Mouse (Mus musculus) left cerebral cortex, adult 2 months (tissue): Measurements from ENCODE around the gene Ybx3. TPM values are rescaled to one million over a fixed set of nuclear protein-coding genes. Genes with fewer than 3 reads are reported as not detected.

Experiments
- DNase-seq, 2 experiments: peaks; one replicate each; pipeline ENCODE4 v3.0.0; 2021 to 2022; ENCODE audit warnings: low spot score in 2 of 2, mixed read lengths in 1 of 2; ENCODE audit errors: extremely low spot score in 1 of 2
- H3K27ac ChIP-seq: fragments of 200-600 bp; 2 replicates; pipeline ENCODE4 v1.8.1; 2022
- H3K4me3 ChIP-seq: fragments of 200-600 bp; 2 replicates; pipeline ENCODE4 v1.8.1; 2022
- CTCF ChIP-seq: fragments of 200-600 bp; IDR thresholded peaks from 2 replicates; pipeline ENCODE4 v1.8.1; 2022; ENCODE audit warnings: antibody characterized with exemption, mild to moderate bottlenecking, moderate library complexity
- intact Hi-C: fragments of 180-260 bp; cut with DNase I; formaldehyde crosslinking; loops from one replicate; pipeline ENCODE4 v1.15.1; 2025
- total RNA-seq, 2 experiments: library from RNA; stranded (reverse); gene quantifications; 2 replicates each; pipeline ENCODE4 v1.2.3; 2021

The Ybx3 gene
- total RNA-seq, 2 experiments from 2014 or later = 43.5 to 47.6 TPM

DNA sequence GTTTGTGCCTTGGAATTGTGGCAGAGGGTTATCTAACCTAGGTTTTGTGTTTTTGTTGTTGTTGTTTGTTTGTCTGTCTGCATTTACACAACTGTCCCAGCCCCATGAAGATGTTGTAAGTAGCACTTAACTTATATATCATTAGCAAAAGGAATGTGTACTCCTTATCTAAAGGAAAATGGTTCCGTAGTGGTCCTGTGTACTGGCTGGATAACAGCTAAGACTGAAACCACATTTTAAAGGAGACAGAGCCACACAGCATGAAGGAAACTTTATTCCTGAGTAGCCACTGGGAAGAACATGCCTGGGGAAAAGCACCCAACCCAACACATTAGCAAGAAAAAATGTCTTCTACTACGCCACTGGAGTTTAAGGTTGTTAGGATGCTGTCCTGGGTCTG lies 28.7 kb downstream of the Ybx3 start:
- intact Hi-C loops = no loop called here
- H3K27ac ChIP-seq = no peak overlapping the region
- no peak for TF ChIP-seq CTCF
- no peak for DNase-seq
- H3K4me3 ChIP-seq = no peak overlapping the region

DNA sequence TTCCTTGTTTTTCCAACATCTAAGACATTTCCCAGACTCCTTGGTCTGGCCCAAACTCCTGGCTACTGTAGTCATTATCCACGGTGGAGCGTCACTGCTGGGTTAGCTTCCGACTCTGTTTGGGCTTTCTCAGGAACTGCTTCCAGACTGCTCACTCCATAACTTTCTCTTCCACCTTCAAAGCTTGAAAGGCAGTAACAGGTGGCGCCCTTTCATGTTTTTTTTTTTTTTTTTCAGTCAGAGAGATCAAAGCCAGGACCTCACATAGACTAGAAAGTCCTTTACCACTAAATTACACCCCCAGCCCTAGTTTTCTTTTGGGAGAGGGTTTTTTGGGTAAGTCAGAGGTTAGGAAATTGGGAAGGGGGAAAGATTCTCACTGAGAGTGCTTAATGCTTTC lies 33.4 kb downstream of the Ybx3 start:
- intact Hi-C loops = loop anchor here (5.0 kb wide), 1 partner anchor 63 kb away; the partner anchor contains the start of gene Magohb
- Histone ChIP-seq H3K4me3 (no peak overlapping the region), H3K27ac (no peak overlapping the region)
- no peak for TF ChIP-seq CTCF
- DNase-seq = no peak

DNA sequence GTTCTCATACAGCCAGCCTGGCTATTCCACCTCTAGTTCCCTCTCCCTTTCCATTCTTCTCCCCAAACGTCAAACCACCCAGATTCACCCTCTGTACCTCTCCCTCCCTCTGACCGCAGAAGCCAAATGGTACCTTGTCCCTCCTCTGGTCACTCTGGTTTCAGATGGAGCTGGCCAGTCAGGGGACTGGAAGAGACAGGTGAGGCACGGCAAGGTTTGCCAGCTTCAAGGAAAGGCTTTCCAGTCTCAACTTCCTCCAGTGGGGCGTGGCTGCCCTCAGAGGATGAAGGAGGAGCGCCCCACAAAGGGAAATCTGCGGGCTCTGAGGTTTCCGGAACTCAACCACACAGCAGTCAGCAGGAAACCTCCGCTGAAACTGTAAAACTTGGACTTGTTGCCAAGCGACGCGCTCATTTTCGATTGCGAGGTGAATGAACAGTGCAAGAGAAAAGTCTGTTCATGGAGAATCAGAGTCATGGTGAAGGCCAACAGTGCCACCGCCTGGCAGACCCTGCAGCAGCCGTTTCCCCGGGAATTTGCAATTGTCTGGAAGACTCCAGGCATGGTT lies 34.8 kb downstream of the Ybx3 start, which contains the start of gene Styk1:
Gene Styk1, minus strand, starts transcription at position 246 of the 568 bp plus-strand sequence.
- no peak within 1 kb of the TSS for H3K27ac ChIP-seq
- DNase-seq = peak; percentile 78 to 83
- peak within 1 kb of the TSS; percentile 37 for H3K4me3 ChIP-seq
- intact Hi-C loops = loop anchor here (2.0 to 5.0 kb wide), 2 partner anchors 61 to 1779 kb away; partner anchors contain the start of gene Magohb
- peak; percentile 88 for TF ChIP-seq CTCF

DNA sequence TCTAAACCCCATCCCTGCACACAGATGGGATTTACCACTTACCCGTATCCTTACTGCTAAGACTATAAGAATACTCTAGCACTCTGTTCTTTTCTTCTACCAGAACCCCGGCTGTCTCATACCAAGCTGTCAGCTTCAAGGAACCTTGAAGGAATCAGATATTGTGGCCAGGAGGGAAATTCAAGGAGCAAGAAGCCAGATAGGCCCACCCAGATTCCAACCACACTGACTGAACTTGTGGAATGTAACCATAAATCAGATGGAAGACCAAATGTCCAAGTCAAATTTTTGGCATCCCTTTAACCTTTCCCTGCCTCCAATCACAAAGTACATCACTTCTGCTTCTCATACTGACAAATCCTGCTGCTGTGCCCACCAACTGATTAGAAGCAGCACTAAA lies 41.2 kb downstream of the Ybx3 start:
- no peak for DNase-seq
- intact Hi-C loops = no loop called here
- Histone ChIP-seq H3K4me3 (no peak overlapping the region), H3K27ac (no peak overlapping the region)
- TF ChIP-seq CTCF = no peak

DNA sequence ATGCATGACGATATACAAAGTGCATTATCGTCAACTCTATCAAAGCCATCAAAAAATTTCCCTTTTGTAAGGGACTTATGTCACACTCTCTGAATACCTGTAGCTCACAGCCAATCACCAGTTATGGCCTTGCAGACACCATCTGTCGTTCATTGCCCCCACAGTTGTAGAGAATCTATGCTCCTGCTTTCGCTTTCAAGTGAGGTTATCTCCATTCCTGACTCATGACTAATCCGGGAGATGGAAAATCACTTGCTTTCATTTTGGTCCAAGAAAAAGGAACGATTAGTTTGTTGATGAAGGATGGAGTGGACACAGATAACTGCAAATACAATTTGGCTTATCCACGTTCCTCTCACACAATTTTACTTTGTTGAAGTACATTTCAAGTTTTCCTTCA lies 43.9 kb downstream of the Ybx3 start:
- TF ChIP-seq CTCF = no peak
- no peak for DNase-seq
- H3K4me3 ChIP-seq = no peak overlapping the region
- no peak overlapping the region for H3K27ac ChIP-seq
- intact Hi-C loops = no loop called here

DNA sequence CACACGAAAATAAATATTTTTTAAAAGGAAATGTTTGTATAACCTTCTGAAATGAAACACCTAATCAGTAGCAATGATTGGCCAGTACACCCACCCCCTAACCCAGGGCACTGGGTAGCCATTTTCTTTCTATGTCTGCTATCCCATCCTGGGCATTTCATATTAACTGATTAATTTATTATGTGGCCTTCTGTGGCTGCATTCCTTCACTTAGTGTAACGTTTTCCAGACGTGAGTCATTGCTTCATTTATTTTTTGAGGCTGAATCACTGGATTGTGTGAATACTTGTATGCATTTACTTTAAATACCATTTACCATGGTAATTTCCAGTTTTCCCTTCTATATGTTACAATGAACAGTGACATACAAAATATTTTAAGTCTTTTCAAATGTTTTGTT lies 48.2 kb downstream of the Ybx3 start:
- intact Hi-C loops = no loop called here
- H3K4me3 ChIP-seq = no peak overlapping the region
- TF ChIP-seq CTCF = no peak
- no peak overlapping the region for H3K27ac ChIP-seq
- DNase-seq = no peak

DNA sequence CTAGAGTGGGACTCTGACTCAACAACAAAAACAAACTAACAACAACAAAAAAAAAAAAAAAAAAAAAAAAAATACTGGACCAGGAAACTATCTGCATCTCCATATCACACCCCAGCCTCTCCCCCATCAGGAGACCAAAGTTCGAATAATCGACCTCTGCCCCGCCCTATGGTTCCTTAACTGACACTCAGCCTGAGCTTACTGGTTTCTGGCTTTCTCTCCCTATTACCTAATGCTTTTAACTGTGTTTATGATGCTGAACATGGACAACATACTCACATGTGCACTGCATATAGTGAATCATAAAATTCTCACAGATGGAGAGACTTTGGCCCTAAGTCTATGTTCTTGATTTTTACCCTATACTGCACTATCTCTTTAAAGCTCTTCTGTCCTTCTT lies 49.0 kb downstream of the Ybx3 start:
- no peak for TF ChIP-seq CTCF
- H3K27ac ChIP-seq = no peak overlapping the region
- H3K4me3 ChIP-seq = no peak overlapping the region
- intact Hi-C loops = no loop called here
- no peak for DNase-seq

DNA sequence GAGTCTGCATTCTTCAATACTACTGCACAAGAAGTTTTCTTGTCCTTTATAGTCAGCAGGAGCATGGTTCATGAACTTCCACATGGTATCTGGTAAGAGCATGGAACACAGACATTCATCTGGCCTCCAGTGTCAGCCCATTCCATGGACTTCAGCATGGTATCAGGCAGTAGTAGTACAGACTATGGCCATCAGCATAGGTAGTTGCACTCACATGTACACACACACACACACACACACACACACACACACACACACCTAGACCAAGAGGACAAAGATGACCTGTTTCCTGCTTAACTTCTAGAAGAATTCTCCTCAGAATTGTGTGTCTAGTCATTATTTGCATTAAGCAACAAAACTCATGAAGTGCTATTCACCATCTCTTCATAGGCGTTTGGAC lies 49.5 kb downstream of the Ybx3 start:
- Histone ChIP-seq H3K27ac (no peak overlapping the region), H3K4me3 (no peak overlapping the region)
- intact Hi-C loops = no loop called here
- DNase-seq = no peak
- TF ChIP-seq CTCF = no peak

DNA sequence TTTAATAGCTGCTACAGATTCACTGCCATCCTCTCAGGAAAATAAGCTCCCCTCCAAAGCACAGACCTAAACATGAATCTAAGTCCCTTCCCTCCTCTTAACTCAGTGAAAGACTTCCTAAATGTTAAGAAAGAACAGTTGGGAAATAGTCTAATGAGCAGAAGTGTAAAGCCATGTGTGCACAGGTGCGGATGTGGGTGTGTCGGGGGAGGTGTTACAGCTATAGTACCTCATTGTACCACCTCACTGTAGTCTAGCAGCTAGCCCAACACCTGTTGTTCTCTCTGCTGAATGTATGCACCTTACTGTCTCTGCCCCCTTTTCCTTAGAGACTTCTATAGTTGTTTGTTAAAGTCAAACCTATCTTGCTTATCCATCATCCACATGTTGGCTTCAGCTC lies 61.2 kb downstream of the Ybx3 start:
- DNase-seq = no peak
- no peak for TF ChIP-seq CTCF
- H3K4me3 ChIP-seq = no peak overlapping the region
- intact Hi-C loops = no loop called here
- no peak overlapping the region for H3K27ac ChIP-seq

DNA sequence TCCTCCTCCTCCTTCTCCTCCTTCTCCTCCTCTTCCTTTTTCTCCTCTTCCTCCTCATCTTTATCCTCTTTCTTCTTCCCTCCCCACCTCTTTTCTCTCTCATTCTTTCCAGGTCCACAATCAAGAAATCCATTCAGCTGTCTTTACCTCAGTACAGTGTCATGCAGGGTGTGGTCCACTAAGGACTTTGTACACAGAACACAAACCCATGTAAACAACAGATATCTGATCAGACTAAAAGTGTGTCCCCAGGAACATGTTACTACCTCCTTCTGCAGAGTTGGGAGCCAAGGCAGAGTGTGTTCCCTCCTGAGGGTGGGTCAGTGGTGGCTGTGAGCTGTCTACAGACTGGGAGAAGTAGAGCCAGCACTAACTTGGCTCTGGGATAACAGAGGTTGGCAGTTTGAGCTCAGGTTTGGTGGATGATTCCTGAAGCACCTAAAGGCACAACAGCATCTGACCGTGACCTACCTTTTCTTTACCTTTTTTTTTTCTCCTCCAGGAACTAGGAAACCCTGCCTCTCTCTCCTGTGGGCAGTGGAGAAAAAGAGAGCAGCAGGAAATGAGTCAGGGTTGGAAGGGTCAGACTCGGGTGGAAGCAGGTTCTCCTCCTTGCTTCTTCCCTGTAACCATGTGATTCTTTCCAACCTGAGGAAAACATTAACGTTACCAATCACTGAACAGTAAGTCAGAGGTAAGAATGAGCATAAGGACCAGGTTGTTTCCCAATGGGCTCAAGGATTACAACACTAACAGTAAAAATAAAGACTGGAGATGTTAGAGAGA lies 66.2 kb downstream of the Ybx3 start:
- no peak overlapping the region for H3K27ac ChIP-seq
- no peak for DNase-seq
- no peak for TF ChIP-seq CTCF
- intact Hi-C loops = no loop called here
- no peak overlapping the region for H3K4me3 ChIP-seq

DNA sequence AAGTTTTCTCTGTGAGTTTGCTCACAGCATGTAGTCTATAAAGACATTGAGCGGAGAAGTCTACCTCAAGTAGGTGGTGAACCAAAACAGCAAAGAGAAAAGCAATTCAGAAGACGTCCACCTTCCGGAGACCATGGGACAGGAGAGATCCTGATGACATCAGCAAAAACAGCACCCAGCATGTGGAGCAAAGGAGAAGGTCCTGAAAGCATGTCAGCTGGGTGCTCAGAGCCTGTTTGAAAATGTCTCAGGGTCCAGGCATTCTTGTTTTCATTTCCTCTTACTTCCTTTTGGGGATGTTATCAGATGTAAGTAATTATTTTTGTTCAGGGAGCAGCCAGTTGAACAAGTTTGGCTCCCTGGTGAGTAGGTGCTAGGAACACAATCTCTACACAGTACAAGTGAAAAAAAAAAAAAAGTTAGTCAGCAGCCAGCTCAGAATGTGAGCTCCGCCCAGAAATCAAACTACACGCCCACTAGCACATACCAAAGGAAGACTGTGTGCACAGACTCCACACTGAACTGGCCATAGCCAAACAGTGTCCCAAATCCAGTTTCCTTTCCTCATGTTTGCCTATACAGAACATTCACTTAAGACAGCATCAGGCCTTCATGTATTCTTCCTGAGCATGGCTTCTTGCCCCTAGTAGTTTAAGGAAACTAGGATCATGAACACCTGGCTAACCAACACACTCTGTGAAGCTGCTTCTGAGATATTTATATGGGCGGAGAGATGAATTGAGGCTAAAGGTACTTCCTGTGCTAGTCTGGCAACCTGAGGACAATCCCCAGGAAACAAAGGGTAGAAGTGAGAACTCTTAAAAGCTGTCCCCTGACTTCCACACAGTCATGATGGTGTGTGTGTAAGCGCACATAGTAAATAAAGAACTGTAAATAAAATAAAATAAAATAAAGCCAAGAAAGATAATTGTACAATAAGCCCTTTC lies 71.8 kb downstream of the Ybx3 start:
- TF ChIP-seq CTCF = no peak
- no peak overlapping the region for H3K4me3 ChIP-seq
- no peak for DNase-seq
- intact Hi-C loops = no loop called here
- no peak overlapping the region for H3K27ac ChIP-seq

Other genes starting within 250 kb of the Ybx3 start
- under 1 TPM; 0.26 to 0.52 TPM for gene Klra2, start 141.1 kb downstream of the Ybx3 start, total RNA-seq
- gene Magohb, start 95.2 kb downstream of the Ybx3 start, total RNA-seq = 10 to 100 TPM in 1 of 2 experiments, 1 to 10 TPM in 1; 6.8 to 10.5 TPM
- under 1 TPM; 0.65 to 0.81 TPM for gene Styk1, start 34.9 kb downstream of the Ybx3 start, total RNA-seq
- not detected for gene 5430401F13Rik, start 97.9 kb upstream of the Ybx3 start, total RNA-seq
- gene Gm6619, start 97.9 kb upstream of the Ybx3 start, total RNA-seq = not detected
- gene Tas2r130, start 242.4 kb upstream of the Ybx3 start, total RNA-seq = not detected